Mouse (Mus musculus) liver, adult 2 months (tissue): ENCODE results near the gene Naa25. TPM values are rescaled to one million over a fixed set of nuclear protein-coding genes. Genes with fewer than 3 reads are reported as not detected.

Experiments used
- DNase-seq: peaks from one replicate; pipeline ENCODE4 v3.0.0-alpha.2; 2011; ENCODE audit warnings: low read depth, low spot score; ENCODE audit errors: extremely low read depth
- H3K27ac ChIP-seq: fragments of 200-500 bp; replicated peaks from 2 replicates; pipeline ENCODE4 v1.5.1; 2012; ENCODE audit warnings: low read depth, mild to moderate bottlenecking, control low read depth, inconsistent platforms, low read length; ENCODE audit not compliant: insufficient read depth
- H3K27me3 ChIP-seq: fragments of 200-500 bp; 2 replicates; pipeline ENCODE4 v1.6.1; 2012; ENCODE audit warnings: mild to moderate bottlenecking, moderate library complexity, low read length, inconsistent platforms; ENCODE audit not compliant: control insufficient read depth, insufficient read depth
- H3K36me3 ChIP-seq: fragments of 200-500 bp; 2 replicates; pipeline ENCODE4 v1.6.1; 2012; ENCODE audit warnings: low read length, inconsistent platforms; ENCODE audit not compliant: control insufficient read depth, insufficient read depth
- H3K4me1 ChIP-seq: fragments of 200-500 bp; 2 replicates; pipeline ENCODE4 v1.6.1; 2011; ENCODE audit warnings: low read length; ENCODE audit not compliant: control insufficient read depth, insufficient read depth
- H3K4me3 ChIP-seq: fragments of 200-500 bp; 2 replicates; pipeline ENCODE4 v1.5.1; 2011; ENCODE audit warnings: low read depth, mild to moderate bottlenecking, control low read depth, low read length, moderate library complexity; ENCODE audit not compliant: insufficient read depth
- H3K79me2 ChIP-seq: fragments of 200-500 bp; 2 replicates; pipeline ENCODE4 v1.6.1; 2012; ENCODE audit warnings: inconsistent platforms, mild to moderate bottlenecking, low read length, moderate library complexity; ENCODE audit not compliant: control insufficient read depth, insufficient read depth
- H3K9ac ChIP-seq: fragments of 200-500 bp; 2 replicates; pipeline ENCODE4 v1.6.1; 2012; ENCODE audit warnings: low read depth, mild to moderate bottlenecking, control low read depth, inconsistent platforms, low read length
- CTCF ChIP-seq: fragments of 200-500 bp; IDR thresholded peaks from 2 replicates; pipeline ENCODE4 v1.5.1; 2011; ENCODE audit warnings: low read depth, low read length, control low read depth
- POLR2A ChIP-seq: fragments of 200-500 bp; IDR thresholded peaks from 2 replicates; pipeline ENCODE4 v1.6.1; 2011; ENCODE audit warnings: low read length, control low read depth; ENCODE audit not compliant: insufficient read depth; ENCODE audit errors: extremely low read depth
- WGBS: fragments of 180-500 bp; shearing (Covaris S2); methylation state at CpG from one replicate; pipeline ENCODE4 v1.1.7; 2018; 5-methylcytosine and 5-hydroxymethylcytosine counted together
- polyA plus RNA-seq: library from polyadenylated mRNA; depleted of rRNA; stranded (reverse); fragments of >200 nt; gene quantifications from 2 replicates; pipeline ENCODE4 v1.2.3, GENCODE M21; 2012
- total RNA-seq: library from RNA; depleted of rRNA; stranded (reverse); fragments of >200 nt; gene quantifications from 2 replicates; pipeline ENCODE4 v1.2.3, GENCODE M21; 2014

Naa25 gene
- total and polyA plus RNA-seq, 2 experiments, result 7.6 to 8.6 TPM

GRCm38 (mm10) chr5:121438131-121438530, 40.4 kb downstream of the Naa25 start:
- WGBS, result 17% methylated on average over 5 of the region's 5 CpGs
- Histone ChIP-seq H3K4me3 (no peak overlapping the region), H3K36me3 (peaks cover 64% of the 10 kb centered on the region), H3K79me2 (no peaks in the 10 kb centered on the region), H3K27ac (peak overlapping the region; percentile 22), H3K27me3 (no peaks in the 10 kb centered on the region), H3K4me1 (peaks cover 6% of the 10 kb centered on the region), H3K9ac (no peak overlapping the region)
- TF ChIP-seq CTCF (no peak), POLR2A (no peak)
- DNase-seq, result peak; percentile 84

GRCm38 (mm10) chr5:121438756-121439155, 41.0 kb downstream of the Naa25 start:
- Histone ChIP-seq H3K27ac (no peak overlapping the region), H3K4me3 (no peak overlapping the region), H3K9ac (no peak overlapping the region), H3K4me1 (peaks cover 6% of the 10 kb centered on the region), H3K27me3 (no peaks in the 10 kb centered on the region), H3K36me3 (peaks cover 61% of the 10 kb centered on the region), H3K79me2 (no peaks in the 10 kb centered on the region)
- WGBS, result 94% methylated on average over 11 of the region's 11 CpGs
- TF ChIP-seq POLR2A, result no peak
- TF ChIP-seq CTCF, result no peak
- DNase-seq, result no peak

GRCm38 (mm10) chr5:121443548-121443947, 45.8 kb downstream of the Naa25 start:
- no peak for TF ChIP-seq POLR2A
- 0 out of 2 replicates have a peak, but pooled peaks have one; percentile 20 for TF ChIP-seq CTCF
- no peak overlapping the region for H3K4me3 ChIP-seq
- no peaks in the 10 kb centered on the region for H3K79me2 ChIP-seq
- H3K4me1 ChIP-seq, result no peaks in the 10 kb centered on the region
- peaks cover 70% of the 10 kb centered on the region for H3K36me3 ChIP-seq
- H3K27me3 ChIP-seq, result no peaks in the 10 kb centered on the region
- no peak overlapping the region for H3K9ac ChIP-seq
- peak; percentile 50 for DNase-seq
- H3K27ac ChIP-seq, result no peak overlapping the region
- WGBS, result 87% methylated on average over 3 of the region's 3 CpGs

GRCm38 (mm10) chr5:121444870-121445269, 47.1 kb downstream of the Naa25 start:
- peaks cover 57% of the 10 kb centered on the region for H3K36me3 ChIP-seq

GRCm38 (mm10) chr5:121448450-121448849, 50.7 kb downstream of the Naa25 start:
- H3K27me3 ChIP-seq, result no peaks in the 10 kb centered on the region
- H3K9ac ChIP-seq, result no peak overlapping the region
- H3K4me3 ChIP-seq, result no peak overlapping the region
- H3K36me3 ChIP-seq, result peaks cover 31% of the 10 kb centered on the region
- no peaks in the 10 kb centered on the region; the same call in 1 of the 2 replicates for H3K79me2 ChIP-seq
- WGBS, result 95% methylated on average over 3 of the region's 3 CpGs
- no peak for DNase-seq
- TF ChIP-seq POLR2A (no peak), CTCF (peak; percentile 55)
- H3K4me1 ChIP-seq, result peaks cover 9% of the 10 kb centered on the region
- no peak overlapping the region for H3K27ac ChIP-seq

More at GRCm38 (mm10) chr5:121444870-121445269, 47.1 kb downstream of the Naa25 start:
- H3K4me1 ChIP-seq, result no peaks in the 10 kb centered on the region
- no peak overlapping the region for H3K4me3 ChIP-seq
- no peak for TF ChIP-seq CTCF
- no peak for TF ChIP-seq POLR2A
- WGBS, result 87% methylated on average over 5 of the region's 5 CpGs
- H3K9ac ChIP-seq, result no peak overlapping the region
- no peaks in the 10 kb centered on the region; the same call in 1 of the 2 replicates for H3K79me2 ChIP-seq
- DNase-seq, result no peak
- H3K27me3 ChIP-seq, result no peaks in the 10 kb centered on the region
- no peak overlapping the region for H3K27ac ChIP-seq

- peaks cover 20% of the 10 kb centered on the region; the same call in 1 of the 2 replicates for H3K36me3 ChIP-seq
- no peaks in the 10 kb centered on the region; the same call in 1 of the 2 replicates for H3K79me2 ChIP-seq
- TF ChIP-seq POLR2A (no peak), CTCF (no peak)
- no peak overlapping the region for H3K27ac ChIP-seq
- H3K4me3 ChIP-seq, result no peak overlapping the region
- H3K27me3 ChIP-seq, result no peaks in the 10 kb centered on the region
- no peak overlapping the region for H3K9ac ChIP-seq
- H3K4me1 ChIP-seq, result peaks cover 9% of the 10 kb centered on the region
- WGBS, result 68% methylated on average over 6 of the region's 6 CpGs
- DNase-seq, result peak; percentile 30
Measured at GRCm38 (mm10) chr5:121449976-121450375, 52.2 kb downstream of the Naa25 start.
